Mouse (Mus musculus) limb, embryonic 12.5 days (tissue): ENCODE measurements around the gene Hook2. TPM values are rescaled to one million over a fixed set of nuclear protein-coding genes. Genes with fewer than 3 reads are reported as not detected.

Experiments
- ATAC-seq: fragments of 200-750 bp; cut with Nextera tagmentation; 2 replicates; pipeline ENCODE4 v1.8.0; 2017; ENCODE audit warnings: low read depth, moderate TSS enrichment; ENCODE audit not compliant: insufficient number of reproducible peaks, insufficient read depth, low FRiP score, low TSS enrichment
- H3K27ac ChIP-seq: fragments of 300-500 bp; sonication (generic); 2 replicates; pipeline ENCODE4 v1.5.1; 2016; ENCODE audit warnings: mild to moderate bottlenecking, moderate library complexity
- H3K27me3 ChIP-seq: fragments of 300-500 bp; sonication (generic); 2 replicates; pipeline ENCODE4 v1.6.1; 2016; ENCODE audit warnings: mild to moderate bottlenecking, moderate library complexity
- H3K36me3 ChIP-seq: fragments of 300-500 bp; sonication (generic); 2 replicates; pipeline ENCODE4 v1.6.1; 2016; ENCODE audit warnings: mild to moderate bottlenecking, moderate library complexity
- H3K4me1 ChIP-seq: fragments of 300-500 bp; sonication (generic); replicated peaks from 2 replicates; pipeline ENCODE4 v1.6.1; 2016
- H3K4me2 ChIP-seq: fragments of 300-500 bp; sonication (generic); 2 replicates; pipeline ENCODE4 v1.6.1; 2016; ENCODE audit warnings: mild to moderate bottlenecking, moderate library complexity
- H3K4me3 ChIP-seq: fragments of 300-500 bp; sonication (generic); replicated peaks from 2 replicates; pipeline ENCODE4 v1.5.1; 2016; ENCODE audit warnings: mild to moderate bottlenecking
- H3K9ac ChIP-seq: fragments of 300-500 bp; sonication (generic); replicated peaks from 2 replicates; pipeline ENCODE4 v1.6.1; 2016; ENCODE audit warnings: mild to moderate bottlenecking, moderate library complexity
- H3K9me3 ChIP-seq: fragments of 300-500 bp; sonication (generic); 2 replicates; pipeline ENCODE4 v1.6.1; 2016; ENCODE audit warnings: mild to moderate bottlenecking, moderate library complexity
- WGBS: fragments of 180-500 bp; shearing (Covaris S2); methylation state at CpG from one replicate; pipeline ENCODE4 v1.1.7; 2016; 5-methylcytosine and 5-hydroxymethylcytosine counted together
- polyA plus RNA-seq: library from polyadenylated mRNA; unstranded; fragments of >200 nt; fragmentation: Nextera tagmentation; extraction: Ambion mirVana; gene quantifications from 2 replicates; pipeline ENCODE4 v1.2.1, GENCODE M21; 2016

The Hook2 gene
- polyA plus RNA-seq, 1 experiment from 2014 or later, result 19.7 TPM

GRCm38 (mm10) chr8:84959811-84960210 is 30.6 kb upstream of the Hook2 start:
- ATAC-seq, result no peak

GRCm38 (mm10) chr8:84963952-84964351 is 26.5 kb upstream of the Hook2 start:
- Histone ChIP-seq H3K36me3 (peaks cover 36% of the 10 kb centered on the region), H3K4me2 (no peak overlapping the region)
- WGBS, result 90% methylated on average over 4 of the region's 4 CpGs

More at GRCm38 (mm10) chr8:84959811-84960210, 30.6 kb upstream of the Hook2 start:
- Histone ChIP-seq H3K4me3 (no peak overlapping the region), H3K4me1 (peaks cover under 1% of the 10 kb centered on the region; the same call in 1 of the 2 replicates), H3K9me3 (no peaks in the 10 kb centered on the region), H3K9ac (no peak overlapping the region), H3K27me3 (no peaks in the 10 kb centered on the region; the same call in 1 of the 2 replicates), H3K27ac (no peak overlapping the region), H3K36me3 (peaks cover 61% of the 10 kb centered on the region), H3K4me2 (no peak overlapping the region)
- WGBS, result 89% methylated on average over 7 of the region's 7 CpGs

DNA sequence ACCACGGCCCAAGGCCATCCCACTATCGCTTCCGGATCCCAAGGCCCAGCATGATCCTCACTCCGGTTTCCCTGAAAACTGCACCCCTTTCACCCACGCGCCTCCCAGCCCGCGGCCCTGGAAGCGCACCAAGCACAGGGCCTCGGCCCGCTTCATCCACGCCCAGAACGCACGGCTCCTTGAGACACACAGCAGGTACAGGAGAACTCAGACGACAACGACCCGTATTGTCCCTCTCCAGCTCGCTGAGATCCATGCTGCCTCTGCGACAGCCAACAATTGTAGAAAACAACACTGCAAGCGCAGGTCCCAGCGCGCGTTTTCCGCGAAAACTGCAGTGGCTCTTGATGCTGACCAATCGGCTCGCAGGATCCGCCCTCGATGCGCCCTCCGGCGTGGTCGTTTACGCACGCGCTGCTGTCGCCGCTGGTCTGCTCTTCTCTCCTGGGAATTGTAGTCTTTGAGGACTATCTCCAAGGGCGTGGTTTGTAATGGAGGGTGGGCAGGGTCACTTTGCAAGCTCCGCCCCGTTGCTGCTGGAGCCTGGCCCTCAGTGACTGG is 24.6 kb upstream of the Hook2 start:
- peak overlapping the region; percentile 66 for H3K4me3 ChIP-seq
- peak; percentile 63 for ATAC-seq
- peak overlapping the region; percentile 66 for H3K9ac ChIP-seq
- peak overlapping the region; percentile 79 for H3K27ac ChIP-seq
- no peaks in the 10 kb centered on the region for H3K27me3 ChIP-seq
- H3K9me3 ChIP-seq, result no peaks in the 10 kb centered on the region
- under 1% methylated on average over 41 of the region's 41 CpGs for WGBS
- H3K4me1 ChIP-seq, result peaks cover 25% of the 10 kb centered on the region
- H3K4me2 ChIP-seq, result peak overlapping the region; percentile 72
- peaks cover 25% of the 10 kb centered on the region for H3K36me3 ChIP-seq

More at GRCm38 (mm10) chr8:84963952-84964351, 26.5 kb upstream of the Hook2 start:
- Histone ChIP-seq H3K9me3 (no peaks in the 10 kb centered on the region), H3K9ac (no peak overlapping the region), H3K27ac (no peak overlapping the region), H3K27me3 (no peaks in the 10 kb centered on the region), H3K4me3 (no peak overlapping the region), H3K4me1 (peaks cover 20% of the 10 kb centered on the region)
- ATAC-seq, result no peak

- Histone ChIP-seq H3K4me2 (peak overlapping the region; percentile 72), H3K4me1 (peaks cover 31% of the 10 kb centered on the region), H3K9me3 (no peaks in the 10 kb centered on the region), H3K4me3 (peak overlapping the region; percentile 66), H3K9ac (peak overlapping the region; percentile 66; the same call in 1 of the 2 replicates), H3K27ac (no peak overlapping the region), H3K27me3 (no peaks in the 10 kb centered on the region), H3K36me3 (peaks cover 25% of the 10 kb centered on the region)
- 58% methylated on average over 3 of the region's 3 CpGs for WGBS
- ATAC-seq, result no peak
These were observed 23.8 kb upstream of the Hook2 start for GRCm38 (mm10) chr8:84966603-84967002.

GRCm38 (mm10) chr8:84967532-84968304 is 22.7 kb upstream of the Hook2 start:
- H3K36me3 ChIP-seq, result peaks cover 25% of the 10 kb centered on the region
- no peak overlapping the region for H3K27ac ChIP-seq
- H3K4me3 ChIP-seq, result no peak overlapping the region
- ATAC-seq, result no peak
- H3K9ac ChIP-seq, result peak overlapping the region; percentile 92; the same call in 1 of the 2 replicates
- no peaks in the 10 kb centered on the region for H3K9me3 ChIP-seq
- H3K27me3 ChIP-seq, result no peaks in the 10 kb centered on the region
- peaks cover 31% of the 10 kb centered on the region for H3K4me1 ChIP-seq
- H3K4me2 ChIP-seq, result peak overlapping the region; percentile 90; the same call in 1 of the 2 replicates
- 90% methylated on average over 13 of the region's 13 CpGs for WGBS

GRCm38 (mm10) chr8:84968650-84969049 is 21.8 kb upstream of the Hook2 start:
- Histone ChIP-seq H3K36me3 (peaks cover 31% of the 10 kb centered on the region), H3K9me3 (no peaks in the 10 kb centered on the region), H3K4me3 (peak overlapping the region; percentile 80), H3K9ac (peak overlapping the region; percentile 92), H3K4me2 (peak overlapping the region; percentile 90), H3K4me1 (peaks cover 31% of the 10 kb centered on the region), H3K27ac (peak overlapping the region; percentile 89), H3K27me3 (no peaks in the 10 kb centered on the region)
- 15% methylated on average over 2 of the region's 2 CpGs for WGBS
- no peak for ATAC-seq

- no peaks in the 10 kb centered on the region for H3K27me3 ChIP-seq
- H3K4me2 ChIP-seq, result peak within 1 kb of the TSS; percentile 90
- peak within 1 kb of the TSS; percentile 92 for H3K9ac ChIP-seq
- no peaks in the 10 kb centered on the region for H3K9me3 ChIP-seq
- under 1% methylated on average over 56 of the region's 56 CpGs for WGBS
- H3K27ac ChIP-seq, result peak within 1 kb of the TSS; percentile 89
- ATAC-seq, result peak; percentile 60
- peaks cover 31% of the 10 kb centered on the region for H3K4me1 ChIP-seq
- peaks cover 36% of the 10 kb centered on the region for H3K36me3 ChIP-seq
- peak within 1 kb of the TSS; percentile 80 for H3K4me3 ChIP-seq
These were observed 20.9 kb upstream of the Hook2 start, which contains the start of the genes Gm49661, Prdx2 and Rnaseh2a for GRCm38 (mm10) chr8:84969241-84970134. Gene Gm49661, minus strand, starts transcription at chr8:84969433. Gene Prdx2, plus strand, starts transcription at chr8:84969587. Gene Rnaseh2a, minus strand, starts transcription at chr8:84969767.

- WGBS, result 9% methylated on average over 21 of the region's 21 CpGs
- H3K9me3 ChIP-seq, result no peaks in the 10 kb centered on the region
- H3K4me1 ChIP-seq, result peaks cover 26% of the 10 kb centered on the region
- peak overlapping the region; percentile 89 for H3K27ac ChIP-seq
- peaks cover 44% of the 10 kb centered on the region for H3K36me3 ChIP-seq
- no peaks in the 10 kb centered on the region for H3K27me3 ChIP-seq
- H3K9ac ChIP-seq, result peak overlapping the region; percentile 92
- no peak for ATAC-seq
- peak overlapping the region; percentile 80 for H3K4me3 ChIP-seq
- peak overlapping the region; percentile 90 for H3K4me2 ChIP-seq
These were observed 20.1 kb upstream of the Hook2 start for GRCm38 (mm10) chr8:84970135-84970790.

DNA sequence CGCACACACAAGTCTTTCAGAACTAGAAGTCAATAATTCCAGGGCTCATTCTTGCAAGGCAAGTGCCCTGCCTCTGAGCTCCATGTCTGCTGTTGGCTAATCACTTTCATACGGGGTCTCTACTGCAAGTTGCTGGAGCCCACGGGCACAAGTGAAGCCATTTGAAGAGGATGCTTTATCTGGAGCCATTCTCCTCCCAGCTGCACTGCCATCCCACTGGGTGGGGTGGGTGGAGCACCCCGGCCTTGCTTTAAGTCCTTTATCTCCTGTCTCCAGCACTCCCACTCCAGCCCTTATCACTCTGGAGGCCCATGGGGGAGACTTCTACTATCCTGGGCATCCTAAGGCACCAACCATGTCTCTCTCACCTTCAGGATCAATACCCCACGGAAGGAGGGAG is 19.5 kb upstream of the Hook2 start:
- WGBS, result 68% methylated on average over 5 of the region's 5 CpGs
- peak overlapping the region; percentile 90 for H3K4me2 ChIP-seq
- no peak for ATAC-seq
- peak overlapping the region; percentile 92 for H3K9ac ChIP-seq
- H3K9me3 ChIP-seq, result no peaks in the 10 kb centered on the region
- peaks cover 31% of the 10 kb centered on the region for H3K4me1 ChIP-seq
- H3K36me3 ChIP-seq, result peaks cover 46% of the 10 kb centered on the region
- H3K27me3 ChIP-seq, result no peaks in the 10 kb centered on the region
- H3K4me3 ChIP-seq, result peak overlapping the region; percentile 80
- 0 out of 2 replicates have a peak overlapping the region, but pooled peaks have one; percentile 35 for H3K27ac ChIP-seq

GRCm38 (mm10) chr8:84973079-84973478 is 17.3 kb upstream of the Hook2 start:
- Histone ChIP-seq H3K27ac (no peak overlapping the region), H3K9me3 (no peaks in the 10 kb centered on the region), H3K4me1 (peaks cover 43% of the 10 kb centered on the region), H3K27me3 (peaks cover 16% of the 10 kb centered on the region), H3K9ac (no peak overlapping the region), H3K36me3 (peaks cover 46% of the 10 kb centered on the region), H3K4me3 (no peak overlapping the region), H3K4me2 (no peak overlapping the region)
- 95% methylated on average over 1 of the region's 1 CpGs for WGBS
- no peak for ATAC-seq
